Mouse (Mus musculus): Measurements from ENCODE around the gene Rtn1. TPM values are rescaled to one million over a fixed set of nuclear protein-coding genes. Genes with fewer than 3 reads are reported as not detected.

Rtn1 gene
- polyA plus RNA-seq, 1 experiment from 2014 or later, result 1.2 TPM

- Histone ChIP-seq H3K27me3 (replicated peaks) (no peaks in the 10 kb centered on the region), H3K4me3 (no peak overlapping the region), H3K36me3 (no peaks in the 10 kb centered on the region), H3K27ac (no peak overlapping the region), H3K4me2 (no peak overlapping the region), H3K9ac (no peak overlapping the region), H3K9me3 (replicated peaks) (no peaks in the 10 kb centered on the region), H3K4me1 (no peaks in the 10 kb centered on the region)
- ATAC-seq, result no peak
- 58% methylated on average over 3 of the region's 3 CpGs for WGBS (ENCODE audit: insufficient replicate concordance)
Observed at GRCm38 (mm10) chr12:72366763-72367162, 42.1 kb downstream of the Rtn1 start.

- no peak overlapping the region for H3K27ac ChIP-seq
- ATAC-seq, result no peak
- H3K27me3 ChIP-seq (replicated peaks), result no peaks in the 10 kb centered on the region
- H3K36me3 ChIP-seq, result no peaks in the 10 kb centered on the region
- H3K4me2 ChIP-seq, result no peak overlapping the region
- no peaks in the 10 kb centered on the region for H3K4me1 ChIP-seq
- no peak overlapping the region for H3K4me3 ChIP-seq
- no peak overlapping the region for H3K9ac ChIP-seq
- WGBS (ENCODE audit: insufficient replicate concordance), result 63% methylated on average over 1 of the region's 2 CpGs
- H3K9me3 ChIP-seq (replicated peaks), result no peaks in the 10 kb centered on the region
Observed at GRCm38 (mm10) chr12:72366104-72366437, 42.8 kb downstream of the Rtn1 start.

GRCm38 (mm10) chr12:72365231-72366103 lies 43.4 kb downstream of the Rtn1 start:
- no peak overlapping the region for H3K4me2 ChIP-seq

DNA sequence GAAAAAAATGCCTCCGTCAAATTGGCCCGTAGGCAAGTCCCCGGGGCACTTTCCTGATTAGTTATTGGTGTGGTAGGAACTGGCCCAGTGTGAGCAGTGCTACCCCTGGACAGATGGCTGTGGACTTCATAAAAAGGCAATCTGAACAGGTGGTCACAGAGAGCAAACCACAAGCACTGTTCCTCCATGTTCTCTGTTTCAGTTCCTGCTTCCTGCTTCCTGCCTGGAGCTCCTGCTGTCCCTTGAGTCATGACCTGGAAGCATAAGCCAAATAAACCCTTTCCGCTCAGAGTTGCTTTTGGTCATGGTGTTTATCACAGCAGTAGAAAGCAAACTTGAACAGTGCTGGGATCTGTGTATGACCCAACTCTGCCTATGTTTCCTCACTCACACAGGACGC lies 44.3 kb downstream of the Rtn1 start:
- H3K9ac ChIP-seq, result no peak overlapping the region
- H3K4me2 ChIP-seq, result no peak overlapping the region
- H3K36me3 ChIP-seq, result no peaks in the 10 kb centered on the region
- H3K27ac ChIP-seq, result no peak overlapping the region
- H3K27me3 ChIP-seq (replicated peaks), result no peaks in the 10 kb centered on the region
- H3K4me3 ChIP-seq, result no peak overlapping the region
- no peak for ATAC-seq
- no peaks in the 10 kb centered on the region for H3K4me1 ChIP-seq
- WGBS (ENCODE audit: insufficient replicate concordance), result 70% methylated on average over 5 of the region's 5 CpGs
- H3K9me3 ChIP-seq (replicated peaks), result no peaks in the 10 kb centered on the region

More at GRCm38 (mm10) chr12:72365231-72366103, 43.4 kb downstream of the Rtn1 start:
- H3K4me1 ChIP-seq, result no peaks in the 10 kb centered on the region
- no peak overlapping the region for H3K27ac ChIP-seq
- H3K4me3 ChIP-seq, result no peak overlapping the region
- 62% methylated on average over 12 of the region's 12 CpGs for WGBS (ENCODE audit: insufficient replicate concordance)
- H3K36me3 ChIP-seq, result no peaks in the 10 kb centered on the region
- ATAC-seq, result no peak
- H3K9me3 ChIP-seq (replicated peaks), result no peaks in the 10 kb centered on the region
- H3K9ac ChIP-seq, result no peak overlapping the region
- H3K27me3 ChIP-seq (replicated peaks), result no peaks in the 10 kb centered on the region

GRCm38 (mm10) chr12:72361701-72362354 lies 47.0 kb downstream of the Rtn1 start:
- Histone ChIP-seq H3K4me3 (no peak overlapping the region), H3K27ac (no peak overlapping the region), H3K4me1 (no peaks in the 10 kb centered on the region), H3K27me3 (replicated peaks) (no peaks in the 10 kb centered on the region), H3K4me2 (no peak overlapping the region), H3K9me3 (replicated peaks) (no peaks in the 10 kb centered on the region), H3K9ac (no peak overlapping the region), H3K36me3 (no peaks in the 10 kb centered on the region)
- ATAC-seq, result no peak
- 19% methylated on average over 9 of the region's 9 CpGs for WGBS (ENCODE audit: insufficient replicate concordance)

DNA sequence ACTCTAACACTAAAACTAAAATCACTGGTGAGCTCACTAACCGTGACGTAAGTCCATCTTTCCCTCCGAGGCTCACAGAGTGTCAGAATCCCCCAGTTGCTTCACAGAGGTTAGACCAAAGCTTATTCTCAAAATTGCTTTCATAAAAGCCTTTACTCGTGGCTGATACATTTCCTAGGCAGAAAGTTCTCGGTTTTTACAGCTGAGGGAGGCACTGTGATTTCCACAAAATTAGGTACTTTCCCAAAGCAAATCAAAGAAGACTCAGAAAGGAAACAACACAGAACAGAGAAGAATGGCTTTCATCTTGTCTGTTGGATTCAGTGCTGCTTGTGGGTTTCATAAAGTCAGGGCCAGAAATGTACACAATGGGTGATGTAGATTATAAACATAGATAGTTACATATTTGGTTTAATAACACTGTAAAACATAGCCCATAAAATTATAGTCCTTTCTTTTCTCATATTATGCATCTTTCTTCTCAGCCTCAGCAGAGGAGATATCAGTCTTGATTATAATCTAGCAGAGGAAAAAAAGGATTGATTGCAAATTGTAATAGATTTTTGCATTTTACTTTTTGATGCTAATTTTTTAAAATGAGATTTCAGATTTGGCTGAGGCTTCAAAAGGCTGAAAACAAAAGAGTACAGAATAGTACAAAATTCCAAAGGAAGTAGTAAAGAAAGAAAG lies 47.8 kb downstream of the Rtn1 start:
- Histone ChIP-seq H3K4me1 (no peaks in the 10 kb centered on the region), H3K9me3 (replicated peaks) (no peaks in the 10 kb centered on the region), H3K27me3 (replicated peaks) (no peaks in the 10 kb centered on the region), H3K9ac (no peak overlapping the region), H3K4me2 (no peak overlapping the region), H3K36me3 (no peaks in the 10 kb centered on the region), H3K4me3 (no peak overlapping the region), H3K27ac (no peak overlapping the region)
- WGBS (ENCODE audit: insufficient replicate concordance), result 61% methylated on average over 5 of the region's 5 CpGs
- ATAC-seq, result no peak

DNA sequence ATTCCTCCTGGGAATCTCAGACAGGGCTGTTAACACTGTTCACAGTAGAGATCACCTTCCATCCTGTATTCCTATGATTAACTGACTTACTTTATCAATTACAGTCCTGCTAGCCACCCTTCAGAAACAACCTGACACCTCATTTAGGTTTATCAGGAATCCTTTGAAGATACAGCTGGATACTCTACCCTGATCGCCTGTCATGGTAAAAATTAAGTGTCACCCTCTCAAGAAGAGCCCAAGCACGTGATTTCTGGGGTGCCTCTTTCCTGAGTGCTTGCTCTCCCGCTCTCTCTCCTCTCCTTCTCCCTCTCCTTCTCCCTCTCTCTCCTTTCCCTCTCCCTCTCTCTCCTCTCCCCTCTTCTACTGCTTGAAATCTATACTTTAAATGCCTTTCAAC lies 49.0 kb downstream of the Rtn1 start:
- H3K4me2 ChIP-seq, result no peak overlapping the region
- no peaks in the 10 kb centered on the region for H3K36me3 ChIP-seq
- H3K4me1 ChIP-seq, result no peaks in the 10 kb centered on the region
- H3K9me3 ChIP-seq (replicated peaks), result no peaks in the 10 kb centered on the region
- 45% methylated on average over 3 of the region's 3 CpGs for WGBS (ENCODE audit: insufficient replicate concordance)
- H3K27ac ChIP-seq, result no peak overlapping the region
- no peak overlapping the region for H3K4me3 ChIP-seq
- no peaks in the 10 kb centered on the region for H3K27me3 ChIP-seq (replicated peaks)
- ATAC-seq, result no peak
- no peak overlapping the region for H3K9ac ChIP-seq

- H3K36me3 ChIP-seq, result no peaks in the 10 kb centered on the region
Observed at GRCm38 (mm10) chr12:72357667-72358420, 51.0 kb downstream of the Rtn1 start.

DNA sequence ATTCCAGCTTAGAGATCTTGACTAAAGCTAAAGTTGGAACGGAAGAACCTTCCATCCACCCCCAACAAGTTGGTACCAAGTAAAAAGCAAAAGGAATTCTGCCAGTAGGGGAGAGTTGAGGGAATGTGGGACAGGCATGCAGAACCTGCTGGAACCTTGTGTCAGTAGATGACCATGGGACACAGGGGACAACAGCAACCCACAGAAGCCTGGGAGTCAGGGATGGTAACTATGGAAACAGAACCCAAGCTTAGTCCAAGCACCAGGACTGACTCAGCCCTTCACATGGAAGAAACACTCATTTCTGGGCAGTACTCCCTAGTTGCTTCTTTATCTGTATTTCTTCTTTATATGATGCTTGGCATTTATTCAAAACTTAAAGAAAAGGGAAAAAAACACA lies 54.6 kb downstream of the Rtn1 start:
- Histone ChIP-seq H3K4me2 (no peak overlapping the region), H3K36me3 (no peaks in the 10 kb centered on the region), H3K9ac (no peak overlapping the region), H3K4me3 (no peak overlapping the region), H3K27me3 (replicated peaks) (no peaks in the 10 kb centered on the region), H3K4me1 (no peaks in the 10 kb centered on the region), H3K27ac (no peak overlapping the region), H3K9me3 (replicated peaks) (no peaks in the 10 kb centered on the region)
- 80% methylated on average over 1 of the region's 1 CpGs for WGBS (ENCODE audit: insufficient replicate concordance)
- ATAC-seq, result no peak

More at GRCm38 (mm10) chr12:72357667-72358420, 51.0 kb downstream of the Rtn1 start:
- no peak overlapping the region for H3K27ac ChIP-seq
- H3K4me3 ChIP-seq, result no peak overlapping the region
- H3K4me2 ChIP-seq, result no peak overlapping the region
- H3K9ac ChIP-seq, result no peak overlapping the region
- no peaks in the 10 kb centered on the region for H3K27me3 ChIP-seq (replicated peaks)
- 61% methylated on average over 11 of the region's 11 CpGs for WGBS (ENCODE audit: insufficient replicate concordance)
- no peaks in the 10 kb centered on the region for H3K9me3 ChIP-seq (replicated peaks)
- no peaks in the 10 kb centered on the region for H3K4me1 ChIP-seq
- no peak for ATAC-seq

GRCm38 (mm10) chr12:72353506-72353905 lies 55.3 kb downstream of the Rtn1 start:
- no peaks in the 10 kb centered on the region for H3K4me1 ChIP-seq
- H3K27ac ChIP-seq, result no peak overlapping the region
- no peaks in the 10 kb centered on the region for H3K36me3 ChIP-seq
- no peak overlapping the region for H3K4me3 ChIP-seq
- H3K9ac ChIP-seq, result no peak overlapping the region
- H3K27me3 ChIP-seq (replicated peaks), result no peaks in the 10 kb centered on the region
- 57% methylated on average over 1 of the region's 1 CpGs for WGBS (ENCODE audit: insufficient replicate concordance)
- no peaks in the 10 kb centered on the region for H3K9me3 ChIP-seq (replicated peaks)
- no peak overlapping the region for H3K4me2 ChIP-seq
- no peak for ATAC-seq

GRCm38 (mm10) chr12:72348508-72348907 lies 60.3 kb downstream of the Rtn1 start:
- ATAC-seq, result no peak

More at GRCm38 (mm10) chr12:72348508-72348907, 60.3 kb downstream of the Rtn1 start:
- WGBS (ENCODE audit: insufficient replicate concordance), result 70% methylated on average over 8 of the region's 8 CpGs
- Histone ChIP-seq H3K4me3 (no peak overlapping the region), H3K4me2 (no peak overlapping the region), H3K9me3 (replicated peaks) (no peaks in the 10 kb centered on the region), H3K9ac (no peak overlapping the region), H3K27ac (no peak overlapping the region), H3K4me1 (no peaks in the 10 kb centered on the region), H3K36me3 (no peaks in the 10 kb centered on the region), H3K27me3 (replicated peaks) (no peaks in the 10 kb centered on the region)

All from liver, embryonic 12.5 days (tissue).